Mouse (Mus musculus) ES-Bruce4 (cell line): Measurements from ENCODE around the gene Scmh1. TPM values are rescaled to one million over a fixed set of nuclear protein-coding genes. Genes with fewer than 3 reads are reported as not detected.

Experiments used
- H3K27ac ChIP-seq: 2 replicates; pipeline ENCODE4 v1.5.1; 2012; ENCODE audit warnings: low read length, inconsistent platforms; ENCODE audit not compliant: insufficient read depth
- H3K27me3 ChIP-seq: 2 replicates; pipeline ENCODE4 v1.6.1; 2012; ENCODE audit warnings: mild to moderate bottlenecking, low read length, inconsistent platforms; ENCODE audit not compliant: control insufficient read depth, poor library complexity, insufficient read depth, severe bottlenecking
- H3K36me3 ChIP-seq: 2 replicates; pipeline ENCODE4 v1.6.1; 2012; ENCODE audit warnings: inconsistent platforms, mild to moderate bottlenecking, low read length, moderate library complexity; ENCODE audit not compliant: control insufficient read depth, poor library complexity, insufficient read depth, severe bottlenecking
- H3K4me1 ChIP-seq: one replicate; pipeline ENCODE4 v1.8.1; 2011; ENCODE audit warnings: low read length; ENCODE audit not compliant: control insufficient read depth, insufficient read depth
- H3K4me3 ChIP-seq: 2 replicates; pipeline ENCODE4 v1.5.1; 2011; ENCODE audit warnings: low read depth, mild to moderate bottlenecking, low read length
- H3K9ac ChIP-seq: 2 replicates; pipeline ENCODE4 v1.6.1; 2012; ENCODE audit warnings: low read depth, mild to moderate bottlenecking, inconsistent platforms; ENCODE audit not compliant: poor library complexity, severe bottlenecking
- H3K9me3 ChIP-seq: replicated peaks from 2 replicates; pipeline ENCODE4 v1.6.1; 2012; ENCODE audit warnings: mild to moderate bottlenecking, low read length, inconsistent platforms; ENCODE audit not compliant: control insufficient read depth, poor library complexity, insufficient read depth, severe bottlenecking
- CTCF ChIP-seq: IDR thresholded peaks from one replicate; pipeline ENCODE4 v1.8.1; 2011; ENCODE audit warnings: low read depth, low read length
- EP300 ChIP-seq: IDR thresholded peaks from 2 replicates; pipeline ENCODE4 v1.6.1; 2011; ENCODE audit warnings: low read depth, low read length; ENCODE audit not compliant: insufficient read depth
- POLR2A ChIP-seq: IDR thresholded peaks from one replicate; pipeline ENCODE4 v1.8.1; 2011; ENCODE audit warnings: low read length; ENCODE audit not compliant: insufficient read depth
- polyA plus RNA-seq: library from polyadenylated mRNA; stranded (reverse); fragments of >200 nt; gene quantifications from 2 replicates; pipeline ENCODE4 v1.2.4, GENCODE M21; 2011; ENCODE audit warnings: low read depth; ENCODE audit not compliant: missing spikeins, insufficient read depth, insufficient read length

The Scmh1 gene
- polyA plus RNA-seq, 1 experiment, result 42.5 TPM

GRCm38 (mm10) chr4:120528171-120528570 is 123.1 kb downstream of the Scmh1 start:
- H3K9ac ChIP-seq, result no peak overlapping the region
- no peak overlapping the region for H3K4me3 ChIP-seq
- TF ChIP-seq CTCF (no peak), POLR2A (no peak), EP300 (no peak)
- no peak overlapping the region for H3K27ac ChIP-seq
- H3K36me3 ChIP-seq, result no peaks in the 10 kb centered on the region
- H3K9me3 ChIP-seq, result no peaks in the 10 kb centered on the region
- H3K4me1 ChIP-seq, result no peaks in the 10 kb centered on the region
- H3K27me3 ChIP-seq, result no peaks in the 10 kb centered on the region

- Histone ChIP-seq H3K27ac (no peak within 1 kb of the TSS), H3K27me3 (no peaks in the 10 kb centered on the region), H3K4me3 (no peak within 1 kb of the TSS), H3K9ac (no peak within 1 kb of the TSS), H3K9me3 (no peaks in the 10 kb centered on the region), H3K36me3 (no peaks in the 10 kb centered on the region), H3K4me1 (no peaks in the 10 kb centered on the region)
- no peak for TF ChIP-seq POLR2A
- no peak for TF ChIP-seq CTCF
- no peak for TF ChIP-seq EP300
Observed at GRCm38 (mm10) chr4:120531986-120532385, 126.9 kb downstream of the Scmh1 start, which contains the start of gene Slfnl1. TSS of gene Slfnl1 (plus strand) at chr4:120532231.

- Histone ChIP-seq H3K4me1 (no peaks in the 10 kb centered on the region), H3K27ac (no peak overlapping the region), H3K36me3 (peaks cover 38% of the 10 kb centered on the region), H3K9me3 (no peaks in the 10 kb centered on the region), H3K9ac (no peak overlapping the region), H3K27me3 (no peaks in the 10 kb centered on the region), H3K4me3 (no peak overlapping the region)
- TF ChIP-seq CTCF, result no peak
- TF ChIP-seq POLR2A, result no peak
- TF ChIP-seq EP300, result no peak
Observed at GRCm38 (mm10) chr4:120538664-120539063, 133.6 kb downstream of the Scmh1 start.

- H3K9me3 ChIP-seq, result no peaks in the 10 kb centered on the region
- no peak overlapping the region for H3K27ac ChIP-seq
- no peak overlapping the region for H3K4me3 ChIP-seq
- H3K27me3 ChIP-seq, result no peaks in the 10 kb centered on the region
- TF ChIP-seq POLR2A, result no peak
- no peak for TF ChIP-seq CTCF
- no peak for TF ChIP-seq EP300
- no peaks in the 10 kb centered on the region for H3K4me1 ChIP-seq
- H3K9ac ChIP-seq, result no peak overlapping the region
- H3K36me3 ChIP-seq, result peaks cover 80% of the 10 kb centered on the region
Observed at GRCm38 (mm10) chr4:120544896-120545295, 139.8 kb downstream of the Scmh1 start.

- Histone ChIP-seq H3K9ac (no peak overlapping the region), H3K27ac (no peak overlapping the region), H3K4me3 (no peak overlapping the region), H3K36me3 (peaks cover 87% of the 10 kb centered on the region), H3K9me3 (no peaks in the 10 kb centered on the region), H3K4me1 (no peaks in the 10 kb centered on the region), H3K27me3 (no peaks in the 10 kb centered on the region)
- TF ChIP-seq CTCF (no peak), EP300 (no peak), POLR2A (no peak)
Observed at GRCm38 (mm10) chr4:120556592-120556991, 151.5 kb downstream of the Scmh1 start.

GRCm38 (mm10) chr4:120565726-120566125 is 160.6 kb downstream of the Scmh1 start:
- H3K27ac ChIP-seq, result no peak overlapping the region
- no peak for TF ChIP-seq CTCF
- no peak for TF ChIP-seq POLR2A
- TF ChIP-seq EP300, result no peak
- H3K9me3 ChIP-seq, result no peaks in the 10 kb centered on the region
- H3K9ac ChIP-seq, result no peak overlapping the region
- no peak overlapping the region for H3K4me3 ChIP-seq
- peaks cover 38% of the 10 kb centered on the region for H3K36me3 ChIP-seq
- H3K4me1 ChIP-seq, result no peaks in the 10 kb centered on the region
- H3K27me3 ChIP-seq, result no peaks in the 10 kb centered on the region

- no peak for TF ChIP-seq EP300
- no peak for TF ChIP-seq CTCF
- TF ChIP-seq POLR2A, result no peak
- Histone ChIP-seq H3K9me3 (no peaks in the 10 kb centered on the region), H3K27ac (no peak overlapping the region), H3K4me1 (no peaks in the 10 kb centered on the region), H3K36me3 (peaks cover 23% of the 10 kb centered on the region), H3K4me3 (no peak overlapping the region), H3K27me3 (no peaks in the 10 kb centered on the region), H3K9ac (no peak overlapping the region)
Observed at GRCm38 (mm10) chr4:120568005-120568404, 162.9 kb downstream of the Scmh1 start.
